Mouse (Mus musculus): ENCODE data around the gene Lcmt1. TPM values are rescaled to one million over a fixed set of nuclear protein-coding genes. Genes with fewer than 3 reads are reported as not detected.

Lcmt1 gene
- polyA plus RNA-seq (2014; fragmentation: Illumina TruSeq; extraction: RNeasy Lipid Tissue Mini Kit (QIAGEN cat#74804); ENCODE audit: low read depth, low replicate concordance), result 29.8 TPM

DNA sequence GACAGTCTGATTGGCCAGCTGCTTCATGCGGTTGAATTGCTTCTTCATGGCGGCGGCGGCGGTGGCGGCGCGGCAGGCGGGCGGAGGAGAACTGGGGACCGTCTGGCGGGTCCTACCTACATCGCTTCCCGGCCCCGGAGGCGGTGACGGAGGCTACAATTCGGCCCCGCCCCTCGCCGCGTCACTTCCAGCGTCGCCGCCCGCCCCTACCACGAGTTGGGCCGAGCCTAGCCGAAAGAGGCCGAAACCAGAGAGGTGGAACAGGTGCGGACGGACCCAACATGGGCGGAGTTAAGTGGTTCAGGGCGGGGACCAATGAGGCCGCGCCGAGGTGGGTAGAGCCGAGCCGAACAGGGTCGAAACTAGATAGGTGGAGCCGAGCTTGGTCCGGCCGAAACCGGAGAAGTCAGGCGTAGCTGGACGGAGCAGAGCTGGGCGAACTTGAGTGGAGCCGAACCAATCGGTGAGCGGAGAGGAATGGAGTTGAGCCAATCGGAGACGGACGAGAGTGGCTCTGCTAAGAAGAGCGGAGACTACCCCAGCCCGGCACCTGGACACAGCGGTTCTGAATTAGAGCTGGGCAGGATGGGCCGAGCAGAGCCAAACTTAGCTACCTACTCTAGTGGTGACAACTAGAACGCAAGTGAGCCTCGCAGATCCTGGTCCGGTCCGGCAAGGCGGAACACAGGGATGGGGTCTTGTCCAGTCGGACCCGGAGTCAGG is at the start of gene Lcmt1, which contains the start of gene Arhgap17:
Gene Lcmt1 (plus strand): TSS at position 26 of the 723 bp plus-strand sequence.
Gene Arhgap17 (minus strand): TSS at position 157 of the 723 bp plus-strand sequence.

DNA sequence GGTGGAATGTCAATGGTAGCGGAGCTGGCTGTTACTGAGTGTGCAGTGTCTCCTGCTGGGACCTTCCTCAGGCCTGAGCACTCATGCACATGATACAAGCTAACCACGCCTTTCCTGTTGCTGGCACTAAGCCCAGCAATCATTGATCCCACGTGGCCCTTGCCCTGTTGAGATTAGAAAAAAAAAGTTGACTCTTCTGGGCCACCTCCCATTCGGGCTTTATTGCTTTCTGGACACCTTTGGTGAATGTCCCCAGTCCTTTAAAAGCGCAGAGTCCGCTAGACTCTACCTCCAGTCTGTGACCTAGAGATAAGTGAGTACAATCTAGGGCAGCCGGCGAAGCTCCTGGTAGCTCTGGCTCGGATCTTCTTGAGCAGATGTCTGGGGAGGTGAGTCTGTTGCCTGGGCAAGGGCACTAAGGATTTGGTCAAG is 92.5 kb downstream of the Lcmt1 start, which contains the start of gene Aqp8:
Gene Aqp8 (plus strand): TSS at position 222 of the 432 bp plus-strand sequence.

Other genes starting within 250 kb of the Lcmt1 start
- 32.8 TPM for gene Tnrc6a, start 245.9 kb upstream of the Lcmt1 start, polyA plus RNA-seq (2014; fragmentation: Illumina TruSeq; extraction: RNeasy Lipid Tissue Mini Kit (QIAGEN cat#74804); ENCODE audit: low read depth, low replicate concordance)
- gene Slc5a11, start 155.0 kb upstream of the Lcmt1 start, polyA plus RNA-seq (2014; fragmentation: Illumina TruSeq; extraction: RNeasy Lipid Tissue Mini Kit (QIAGEN cat#74804); ENCODE audit: low read depth, low replicate concordance), result not detected
- gene Arhgap17, start 131 bp downstream of the Lcmt1 start, polyA plus RNA-seq (2014; fragmentation: Illumina TruSeq; extraction: RNeasy Lipid Tissue Mini Kit (QIAGEN cat#74804); ENCODE audit: low read depth, low replicate concordance), result 12.7 TPM
- 2.6 TPM for gene Aqp8, start 92.5 kb downstream of the Lcmt1 start, polyA plus RNA-seq (2014; fragmentation: Illumina TruSeq; extraction: RNeasy Lipid Tissue Mini Kit (QIAGEN cat#74804); ENCODE audit: low read depth, low replicate concordance)
- 0.24 TPM for gene Zkscan2, start 130.7 kb downstream of the Lcmt1 start, polyA plus RNA-seq (2014; fragmentation: Illumina TruSeq; extraction: RNeasy Lipid Tissue Mini Kit (QIAGEN cat#74804); ENCODE audit: low read depth, low replicate concordance)